Mouse (Mus musculus): ENCODE measurements around the gene Gamt. TPM values are rescaled to one million over a fixed set of nuclear protein-coding genes. Genes with fewer than 3 reads are reported as not detected.

Gene Gamt
- total and polyA plus RNA-seq, 2 experiments, result 241 to 715 TPM

GRCm38 (mm10) chr10:80270099-80270498 lies 9.3 kb upstream of the Gamt start:
- H3K4me1 ChIP-seq (ENCODE audit: control insufficient read depth, insufficient read depth, low read length), result peaks cover 54% of the 10 kb centered on the region
- H3K79me2 ChIP-seq (ENCODE audit: control insufficient read depth, insufficient read depth, low read length), result peaks cover 46% of the 10 kb centered on the region
- H3K9ac ChIP-seq (ENCODE audit: low read depth, low read length), result peak overlapping the region; percentile 70
- H3K4me3 ChIP-seq (ENCODE audit: insufficient read depth, low read depth, low read length), result no peak overlapping the region
- 80% methylated on average over 2 of the region's 2 CpGs for WGBS
- no peaks in the 10 kb centered on the region for H3K27me3 ChIP-seq (ENCODE audit: control insufficient read depth, insufficient read depth, low read length)
- TF ChIP-seq CTCF (IDR thresholded peaks at IDR 0.05; ENCODE audit: low read depth, low read length) (no peak), POLR2A (IDR thresholded peaks at IDR 0.05; ENCODE audit: extremely low read depth, insufficient read depth, low read length) (no peak)
- H3K27ac ChIP-seq (replicated peaks; ENCODE audit: insufficient read depth, low read depth, low read length), result peak overlapping the region; percentile 94
- H3K36me3 ChIP-seq (ENCODE audit: control insufficient read depth, insufficient read depth, low read length), result peaks cover 3% of the 10 kb centered on the region; the same call in 1 of the 2 replicates
- peak; percentile 67 for DNase-seq (ENCODE audit: extremely low read depth, low read depth, low spot score)

- peaks cover 27% of the 10 kb centered on the region for H3K79me2 ChIP-seq (ENCODE audit: control insufficient read depth, insufficient read depth, low read length)
- no peaks in the 10 kb centered on the region for H3K27me3 ChIP-seq (ENCODE audit: control insufficient read depth, insufficient read depth, low read length)
- H3K9ac ChIP-seq (ENCODE audit: low read depth, low read length), result peak overlapping the region; percentile 99
- TF ChIP-seq CTCF (IDR thresholded peaks at IDR 0.05; ENCODE audit: low read depth, low read length) (no peak), POLR2A (IDR thresholded peaks at IDR 0.05; ENCODE audit: extremely low read depth, insufficient read depth, low read length) (no peak)
- H3K27ac ChIP-seq (replicated peaks; ENCODE audit: insufficient read depth, low read depth, low read length), result peak overlapping the region; percentile 99
- peak overlapping the region; percentile 87 for H3K4me3 ChIP-seq (ENCODE audit: insufficient read depth, low read depth, low read length)
- peaks cover 30% of the 10 kb centered on the region for H3K4me1 ChIP-seq (ENCODE audit: control insufficient read depth, insufficient read depth, low read length)
- under 1% methylated on average over 18 of the region's 18 CpGs for WGBS
- H3K36me3 ChIP-seq (ENCODE audit: control insufficient read depth, insufficient read depth, low read length), result no peaks in the 10 kb centered on the region
- no peak for DNase-seq (ENCODE audit: extremely low read depth, low read depth, low spot score)
Measured at GRCm38 (mm10) chr10:80265149-80265486, 4.3 kb upstream of the Gamt start.

GRCm38 (mm10) chr10:80264341-80265148 lies 3.7 kb upstream of the Gamt start:
- under 1% methylated on average over 81 of the region's 81 CpGs for WGBS
- Histone ChIP-seq H3K27ac (replicated peaks; ENCODE audit: insufficient read depth, low read depth, low read length) (peak overlapping the region; percentile 99), H3K4me3 (ENCODE audit: insufficient read depth, low read depth, low read length) (peak overlapping the region; percentile 87), H3K27me3 (ENCODE audit: control insufficient read depth, insufficient read depth, low read length) (no peaks in the 10 kb centered on the region), H3K36me3 (ENCODE audit: control insufficient read depth, insufficient read depth, low read length) (no peaks in the 10 kb centered on the region), H3K9ac (ENCODE audit: low read depth, low read length) (peak overlapping the region; percentile 99), H3K79me2 (ENCODE audit: control insufficient read depth, insufficient read depth, low read length) (peaks cover 28% of the 10 kb centered on the region), H3K4me1 (ENCODE audit: control insufficient read depth, insufficient read depth, low read length) (peaks cover 26% of the 10 kb centered on the region)
- TF ChIP-seq CTCF (IDR thresholded peaks at IDR 0.05; ENCODE audit: low read depth, low read length), result no peak
- TF ChIP-seq POLR2A (IDR thresholded peaks at IDR 0.05; ENCODE audit: extremely low read depth, insufficient read depth, low read length), result peak; percentile 92
- DNase-seq (ENCODE audit: extremely low read depth, low read depth, low spot score), result peak; percentile 95

DNA sequence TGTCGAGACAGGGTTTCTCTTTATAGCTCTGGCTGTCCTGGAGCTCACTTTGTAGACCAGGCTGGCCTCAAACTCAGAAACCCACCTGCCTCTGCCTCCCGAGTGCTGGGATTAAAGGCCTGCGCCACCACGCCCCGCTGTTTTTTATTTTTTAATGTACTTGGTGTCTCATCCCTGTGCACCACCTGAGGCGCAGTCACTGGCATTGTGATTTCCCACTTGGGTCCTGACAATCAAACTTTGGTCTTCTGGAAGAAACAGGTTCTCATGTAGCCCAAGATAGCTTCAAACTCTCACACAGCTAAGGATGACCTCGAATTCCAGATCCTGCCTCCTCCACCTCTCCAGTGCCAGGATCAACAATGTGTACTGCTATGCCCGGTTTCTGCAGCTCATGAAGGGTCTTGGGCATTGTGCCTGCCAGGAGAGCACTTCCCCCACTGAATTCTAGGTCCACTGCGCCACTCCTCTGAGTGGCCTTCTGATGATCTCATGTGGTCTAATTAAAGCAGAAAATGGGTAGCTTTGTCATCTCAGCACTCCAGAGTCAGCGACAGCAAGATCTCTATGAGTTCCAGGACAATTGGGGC lies 2.1 kb upstream of the Gamt start:
- peaks cover 25% of the 10 kb centered on the region for H3K4me1 ChIP-seq (ENCODE audit: control insufficient read depth, insufficient read depth, low read length)
- WGBS, result 80% methylated on average over 10 of the region's 10 CpGs

GRCm38 (mm10) chr10:80262169-80262568 lies 1.4 kb upstream of the Gamt start:
- Histone ChIP-seq H3K4me1 (ENCODE audit: control insufficient read depth, insufficient read depth, low read length) (peaks cover 20% of the 10 kb centered on the region), H3K4me3 (ENCODE audit: insufficient read depth, low read depth, low read length) (peak overlapping the region; percentile 4; the same call in 1 of the 2 replicates), H3K27ac (replicated peaks; ENCODE audit: insufficient read depth, low read depth, low read length) (peak overlapping the region; percentile 65), H3K36me3 (ENCODE audit: control insufficient read depth, insufficient read depth, low read length) (0 out of 2 replicates have a peak, but pooled peaks cover 1% of the 10 kb centered on the region), H3K79me2 (ENCODE audit: control insufficient read depth, insufficient read depth, low read length) (peaks cover 21% of the 10 kb centered on the region; the same call in 1 of the 2 replicates), H3K27me3 (ENCODE audit: control insufficient read depth, insufficient read depth, low read length) (no peaks in the 10 kb centered on the region), H3K9ac (ENCODE audit: low read depth, low read length) (no peak overlapping the region)
- DNase-seq (ENCODE audit: extremely low read depth, low read depth, low spot score), result no peak
- TF ChIP-seq POLR2A (IDR thresholded peaks at IDR 0.05; ENCODE audit: extremely low read depth, insufficient read depth, low read length) (no peak), CTCF (IDR thresholded peaks at IDR 0.05; ENCODE audit: low read depth, low read length) (no peak)
- WGBS, result 30% methylated on average over 12 of the region's 12 CpGs

More for the DNA sequence above, 2.1 kb upstream of the Gamt start:
- H3K27me3 ChIP-seq (ENCODE audit: control insufficient read depth, insufficient read depth, low read length), result no peaks in the 10 kb centered on the region
- H3K4me3 ChIP-seq (ENCODE audit: insufficient read depth, low read depth, low read length), result no peak overlapping the region
- H3K27ac ChIP-seq (replicated peaks; ENCODE audit: insufficient read depth, low read depth, low read length), result peak overlapping the region; percentile 27
- H3K9ac ChIP-seq (ENCODE audit: low read depth, low read length), result no peak overlapping the region
- H3K79me2 ChIP-seq (ENCODE audit: control insufficient read depth, insufficient read depth, low read length), result peaks cover 28% of the 10 kb centered on the region
- no peak for TF ChIP-seq POLR2A (IDR thresholded peaks at IDR 0.05; ENCODE audit: extremely low read depth, insufficient read depth, low read length)
- TF ChIP-seq CTCF (IDR thresholded peaks at IDR 0.05; ENCODE audit: low read depth, low read length), result no peak
- 0 out of 2 replicates have a peak, but pooled peaks cover 1% of the 10 kb centered on the region for H3K36me3 ChIP-seq (ENCODE audit: control insufficient read depth, insufficient read depth, low read length)
- no peak for DNase-seq (ENCODE audit: extremely low read depth, low read depth, low spot score)

All from liver, adult 2 months (tissue).